Mouse (Mus musculus) ZHBTc4 (cell line): ENCODE measurements at regions not wholly inside any gene's neighbourhood (a gene's known extent, or its start where the extent isn't known, plus 50 kb on each side); places are given as distances from the start of the nearest gene placed in this dataset.

ENCODE experiments used
- DNase-seq: peaks from one replicate; pipeline ENCODE4 v3.0.0-alpha.2; 2011; ENCODE audit warnings: low read depth, low spot score

DNA sequence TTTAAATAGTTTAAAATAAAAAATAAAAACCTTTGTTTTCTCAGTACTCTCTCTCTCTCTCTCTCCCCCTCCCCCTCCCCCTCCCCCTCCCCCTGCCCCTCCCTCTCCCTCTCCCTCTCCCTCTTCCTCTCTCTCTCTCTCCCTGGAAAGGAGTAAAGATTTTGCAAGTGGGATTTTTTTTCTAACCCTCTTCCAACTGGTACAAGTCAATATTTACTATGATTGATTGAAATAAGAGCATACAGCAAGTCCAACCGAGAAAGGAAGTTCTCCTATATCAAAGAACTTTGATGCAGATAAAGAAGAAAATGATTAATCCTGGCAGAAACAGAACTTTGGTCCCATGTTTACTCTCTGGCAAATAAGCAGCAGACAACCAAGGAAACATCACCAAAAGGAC lies 89.0 kb upstream of the Reln start:
- no peak for DNase-seq

DNA sequence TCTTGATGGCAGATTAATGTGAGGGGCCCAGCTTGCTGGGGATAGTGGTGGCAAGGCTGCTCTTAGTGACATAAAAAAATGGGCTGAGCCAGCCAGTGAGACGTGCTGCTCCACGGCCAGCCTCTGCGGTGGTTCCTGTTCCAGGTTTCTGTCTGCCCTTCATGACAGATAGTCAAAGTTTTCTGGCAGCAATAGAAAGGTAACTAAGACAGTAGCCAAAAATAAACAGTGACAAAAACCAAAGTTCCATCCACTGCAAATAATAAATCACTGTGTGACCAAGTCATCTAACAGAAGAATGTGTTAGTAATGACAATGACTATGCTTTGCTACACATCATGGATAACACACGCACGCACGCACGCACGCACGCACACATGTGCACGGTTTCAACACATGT lies 87.2 kb upstream of the Reln start:
- DNase-seq: no peak

DNA sequence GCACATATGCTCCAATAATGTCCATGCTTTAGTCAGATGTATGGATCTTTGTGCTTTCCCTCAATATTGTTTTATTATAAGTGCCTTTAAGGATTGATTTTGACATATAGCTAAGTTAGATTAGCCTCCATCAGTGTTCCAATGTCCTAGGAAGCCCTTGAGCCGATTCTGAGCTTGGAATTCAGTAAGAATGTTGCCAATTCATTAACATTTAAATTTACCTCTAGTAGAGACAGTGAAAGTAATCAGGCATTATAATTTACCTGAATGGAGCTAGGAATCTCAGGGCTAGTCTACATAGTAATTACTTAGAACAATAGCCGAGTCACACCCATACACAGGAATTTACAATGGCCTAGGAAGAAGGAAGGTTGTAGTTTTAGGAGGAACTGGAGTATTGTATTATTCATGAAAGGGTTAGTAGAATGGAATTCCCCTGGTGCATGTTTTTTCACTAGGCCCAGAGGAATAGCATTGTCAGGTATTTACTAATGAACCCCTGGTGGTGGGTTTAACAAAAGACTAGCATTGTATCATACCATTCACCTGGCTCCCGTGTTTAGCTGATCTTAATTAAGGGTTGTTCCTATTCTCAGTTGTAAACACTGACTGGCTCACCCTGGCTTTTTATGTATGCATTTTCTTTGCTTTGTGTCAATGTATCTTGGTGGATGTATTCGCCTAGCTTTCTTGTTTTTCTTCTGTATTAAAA lies 81.4 kb upstream of the Reln start:
- peak; percentile 52 for DNase-seq

DNA sequence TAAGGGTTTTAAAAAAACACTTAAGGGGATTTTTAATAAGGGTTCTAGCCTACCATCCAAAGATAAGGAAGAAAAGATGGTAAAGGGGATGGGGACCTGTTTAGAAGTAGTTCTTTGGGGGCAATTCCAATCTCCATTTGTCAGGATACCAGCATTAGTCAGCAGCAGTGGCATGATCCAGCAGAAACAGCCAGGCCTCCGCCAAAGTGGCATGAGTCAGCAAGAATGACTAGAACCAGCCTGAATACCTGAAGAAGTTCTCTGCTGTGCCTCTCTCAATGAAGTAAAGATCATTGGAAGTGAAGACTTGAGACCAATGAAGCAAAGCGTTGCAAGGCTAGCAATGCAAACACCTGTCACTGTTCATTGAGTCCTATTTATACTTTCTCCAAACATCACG lies 71.5 kb upstream of the Reln start:
- peak; percentile 17 for DNase-seq

DNA sequence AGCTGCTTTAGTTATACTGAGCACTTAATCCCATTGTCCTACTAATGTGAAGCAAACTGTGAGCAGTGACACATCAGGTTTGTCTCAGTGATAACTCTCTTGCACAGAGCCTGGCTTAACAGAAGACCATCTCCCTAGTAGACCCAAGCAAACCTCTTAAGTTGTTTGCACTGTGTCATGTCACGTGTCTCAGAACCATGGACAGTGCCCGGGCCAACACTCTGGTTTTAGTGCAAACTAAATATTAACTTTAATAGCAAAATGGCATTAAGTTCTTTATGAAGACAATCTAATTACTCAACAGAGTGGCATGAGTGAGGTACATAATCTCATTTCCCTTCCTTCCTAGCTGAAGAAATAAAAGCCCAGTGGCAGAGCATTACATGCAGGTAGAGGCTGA lies 54.6 kb upstream of the Reln start:
- DNase-seq: peak; percentile 4
